Comparison of ENCODE assay signal across 28 mouse cellular contexts in genomic region chr8:61774161-61774560, GRCm38 (mm10).
"Had no signal": no experiment of that assay in that cellular context is flagged by ENCODE, and none has a peak within 500 bp of the region (broad histone marks: within the 10 kb centered on the region; RNA-seq: fewer than 3 reads in every experiment).

No protein-coding gene starts in this region.

- DNase-seq: cerebellum, adult 2 months; cerebellum, adult 8-10 months; cerebellum, adult 9-10 months; cerebellum, adult 9-11 months; cerebellum, postnatal 10 days; cerebellum, postnatal 14 days; cerebellum, postnatal 25 days; cerebellum, postnatal 36 days; embryo, embryonic 11 days; forebrain, postnatal 0 days; gastrocnemius, adult 2 months; gastrocnemius, postnatal 10 days; gastrocnemius, postnatal 14 days; gastrocnemius, postnatal 25 days; gastrocnemius, postnatal 36 days; heart, adult 18-20 months; heart, adult 2 months had no signal

- H3K27ac ChIP-seq: embryonic facial prominence, embryonic 10.5 days; embryonic facial prominence, embryonic 12.5 days; embryonic facial prominence, embryonic 13.5 days; embryonic facial prominence, embryonic 15.5 days; forebrain, embryonic 10.5 days; forebrain, embryonic 12.5 days; forebrain, embryonic 13.5 days; forebrain, embryonic 15.5 days; gastrocnemius, adult 2 months; heart, adult 2 months had no signal

- H3K4me2 ChIP-seq: embryonic facial prominence, embryonic 12.5 days; embryonic facial prominence, embryonic 13.5 days; embryonic facial prominence, embryonic 15.5 days; forebrain, embryonic 12.5 days; forebrain, embryonic 13.5 days; forebrain, embryonic 15.5 days had no signal

- H3K36me3 ChIP-seq: embryonic facial prominence, embryonic 10.5 days; embryonic facial prominence, embryonic 12.5 days; embryonic facial prominence, embryonic 13.5 days; embryonic facial prominence, embryonic 15.5 days; forebrain, embryonic 10.5 days; forebrain, embryonic 12.5 days; forebrain, embryonic 15.5 days had no signal

- H3K27me3 ChIP-seq: embryonic facial prominence, embryonic 12.5 days; embryonic facial prominence, embryonic 13.5 days; embryonic facial prominence, embryonic 15.5 days; forebrain, embryonic 12.5 days; forebrain, embryonic 13.5 days; forebrain, embryonic 15.5 days had no signal

- ATAC-seq: forebrain, embryonic 13.5 days; forebrain, embryonic 14.5 days; forebrain, embryonic 15.5 days; forebrain, embryonic 16.5 days; forebrain, postnatal 0 days had no signal

- H3K9me3 ChIP-seq: embryonic facial prominence, embryonic 10.5 days; embryonic facial prominence, embryonic 12.5 days; embryonic facial prominence, embryonic 13.5 days; embryonic facial prominence, embryonic 15.5 days; forebrain, embryonic 10.5 days; forebrain, embryonic 12.5 days; forebrain, embryonic 13.5 days; forebrain, embryonic 15.5 days had no signal

- H3K4me1 ChIP-seq: forebrain, embryonic 10.5 days; forebrain, embryonic 12.5 days; forebrain, embryonic 13.5 days; forebrain, embryonic 15.5 days had no signal

- H3K9ac ChIP-seq: embryonic facial prominence, embryonic 12.5 days; embryonic facial prominence, embryonic 13.5 days; embryonic facial prominence, embryonic 15.5 days; forebrain, embryonic 12.5 days; forebrain, embryonic 13.5 days; forebrain, embryonic 15.5 days; forebrain, postnatal 0 days had no signal

- H3K4me3 ChIP-seq: embryonic facial prominence, embryonic 10.5 days; embryonic facial prominence, embryonic 12.5 days; embryonic facial prominence, embryonic 13.5 days; embryonic facial prominence, embryonic 15.5 days; erythroblast, embryonic 14.5 days; forebrain, embryonic 10.5 days; forebrain, embryonic 12.5 days; forebrain, embryonic 13.5 days; forebrain, embryonic 15.5 days; gastrocnemius, adult 2 months; heart, adult 2 months had no signal
